Mouse (Mus musculus): ENCODE results near the gene Ms4a2. TPM values are rescaled to one million over a fixed set of nuclear protein-coding genes. Genes with fewer than 3 reads are reported as not detected.

The Ms4a2 gene
- polyA plus RNA-seq, 1 experiment from 2014 or later = not detected

Other genes starting within 250 kb of the Ms4a2 start
- gene Ms4a4a, start 248.2 kb downstream of the Ms4a2 start, polyA plus RNA-seq (2014; fragmentation: Nextera tagmentation; extraction: Ambion mirVana) = 0.46 and 0.57 TPM in 2 replicates
- not detected in 2 replicates for gene Ms4a4c, start 218.9 kb downstream of the Ms4a2 start, polyA plus RNA-seq (2014; fragmentation: Nextera tagmentation; extraction: Ambion mirVana)
- gene Ms4a4b, start 180.2 kb downstream of the Ms4a2 start, polyA plus RNA-seq (2014; fragmentation: Nextera tagmentation; extraction: Ambion mirVana) = not detected in 2 replicates
- gene Ms4a6c, start 154.4 kb downstream of the Ms4a2 start, polyA plus RNA-seq (2014; fragmentation: Nextera tagmentation; extraction: Ambion mirVana) = 1.6 and 2.3 TPM in 2 replicates
- not detected in 2 replicates for gene Gm8369, start 137.8 kb downstream of the Ms4a2 start, polyA plus RNA-seq (2014; fragmentation: Nextera tagmentation; extraction: Ambion mirVana)
- gene Ms4a6b, start 107.2 kb downstream of the Ms4a2 start, polyA plus RNA-seq (2014; fragmentation: Nextera tagmentation; extraction: Ambion mirVana) = 2.8 and 3.1 TPM in 2 replicates
- gene Ms4a4d, start 86.9 kb downstream of the Ms4a2 start, polyA plus RNA-seq (2014; fragmentation: Nextera tagmentation; extraction: Ambion mirVana) = not detected in 2 replicates
- gene Ms4a6d, start 18.9 kb downstream of the Ms4a2 start, polyA plus RNA-seq (2014; fragmentation: Nextera tagmentation; extraction: Ambion mirVana) = 2.7 and 2.8 TPM in 2 replicates
- gene Ms4a3, start 17.1 kb upstream of the Ms4a2 start, polyA plus RNA-seq (2014; fragmentation: Nextera tagmentation; extraction: Ambion mirVana) = not detected in 2 replicates
- not detected in 2 replicates for gene Oosp2, start 36.8 kb upstream of the Ms4a2 start, polyA plus RNA-seq (2014; fragmentation: Nextera tagmentation; extraction: Ambion mirVana)
- not detected in 2 replicates for gene Oosp1, start 67.4 kb upstream of the Ms4a2 start, polyA plus RNA-seq (2014; fragmentation: Nextera tagmentation; extraction: Ambion mirVana)
- gene Oosp3, start 73.3 kb upstream of the Ms4a2 start, polyA plus RNA-seq (2014; fragmentation: Nextera tagmentation; extraction: Ambion mirVana) = not detected in 2 replicates
- gene Gif, start 123.8 kb upstream of the Ms4a2 start, polyA plus RNA-seq (2014; fragmentation: Nextera tagmentation; extraction: Ambion mirVana) = not detected in 2 replicates
- 48.6 and 52.0 TPM in 2 replicates for gene Mrpl16, start 146.7 kb upstream of the Ms4a2 start, polyA plus RNA-seq (2014; fragmentation: Nextera tagmentation; extraction: Ambion mirVana)
- gene Stx3, start 195.7 kb upstream of the Ms4a2 start, polyA plus RNA-seq (2014; fragmentation: Nextera tagmentation; extraction: Ambion mirVana) = 11.8 and 14.5 TPM in 2 replicates
- not detected in 2 replicates for gene Olfr1417, start 215.5 kb upstream of the Ms4a2 start, polyA plus RNA-seq (2014; fragmentation: Nextera tagmentation; extraction: Ambion mirVana)
- gene Olfr1418, start 237.3 kb upstream of the Ms4a2 start, polyA plus RNA-seq (2014; fragmentation: Nextera tagmentation; extraction: Ambion mirVana) = not detected in 2 replicates